Mouse (Mus musculus): ENCODE data around the gene Gale.
"Not testable (repeated sequence)": the region's sequence is repeated elsewhere in the genome, so short reads cannot be mapped to it uniquely, and the experiment has no call there.

The Gale gene

DNA sequence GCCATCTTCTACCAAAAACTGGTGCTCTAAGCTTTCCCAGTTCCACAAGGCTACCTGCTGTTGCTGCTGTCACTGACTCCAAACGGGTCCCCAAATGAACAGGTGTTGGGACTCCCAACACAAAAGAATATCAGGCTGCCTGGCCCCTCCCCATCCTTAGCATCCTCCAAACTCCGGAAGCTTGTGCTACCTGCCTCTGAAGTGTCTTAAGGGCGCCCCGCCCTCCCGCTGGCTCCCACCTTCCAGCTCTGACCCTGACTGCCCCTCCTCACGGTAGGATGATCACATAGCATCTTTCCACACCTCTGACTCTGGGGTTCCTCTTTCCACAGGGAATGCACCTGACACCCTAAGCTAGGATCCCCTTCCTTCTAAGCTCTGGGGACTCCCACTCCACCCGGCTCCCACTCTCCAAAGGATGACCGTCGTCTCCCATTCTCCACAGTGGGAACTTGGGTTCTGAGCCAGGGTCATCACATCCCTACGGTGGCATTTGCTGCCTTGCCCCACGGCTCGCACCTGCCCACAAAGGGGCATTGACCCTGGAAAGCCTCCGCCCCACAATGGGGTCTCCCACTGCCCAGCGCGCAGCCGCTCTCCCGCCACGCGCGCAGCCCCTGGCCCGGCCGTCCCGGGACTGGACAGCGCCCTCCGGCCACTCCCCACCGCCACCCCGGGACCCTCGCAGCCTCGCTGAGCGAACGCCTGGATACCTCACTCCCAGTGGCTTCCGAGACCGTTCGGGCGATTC, 8.5 kb downstream of the Gale start:
- DNase-seq: peak; percentile 66

GRCm38 (mm10) chr4:135972556-135972906, 9.0 kb downstream of the Gale start, which contains the start of gene Lypla2:
Gene Lypla2, minus strand, starts transcription at chr4:135972626.
- peak; percentile 82 for DNase-seq

DNA sequence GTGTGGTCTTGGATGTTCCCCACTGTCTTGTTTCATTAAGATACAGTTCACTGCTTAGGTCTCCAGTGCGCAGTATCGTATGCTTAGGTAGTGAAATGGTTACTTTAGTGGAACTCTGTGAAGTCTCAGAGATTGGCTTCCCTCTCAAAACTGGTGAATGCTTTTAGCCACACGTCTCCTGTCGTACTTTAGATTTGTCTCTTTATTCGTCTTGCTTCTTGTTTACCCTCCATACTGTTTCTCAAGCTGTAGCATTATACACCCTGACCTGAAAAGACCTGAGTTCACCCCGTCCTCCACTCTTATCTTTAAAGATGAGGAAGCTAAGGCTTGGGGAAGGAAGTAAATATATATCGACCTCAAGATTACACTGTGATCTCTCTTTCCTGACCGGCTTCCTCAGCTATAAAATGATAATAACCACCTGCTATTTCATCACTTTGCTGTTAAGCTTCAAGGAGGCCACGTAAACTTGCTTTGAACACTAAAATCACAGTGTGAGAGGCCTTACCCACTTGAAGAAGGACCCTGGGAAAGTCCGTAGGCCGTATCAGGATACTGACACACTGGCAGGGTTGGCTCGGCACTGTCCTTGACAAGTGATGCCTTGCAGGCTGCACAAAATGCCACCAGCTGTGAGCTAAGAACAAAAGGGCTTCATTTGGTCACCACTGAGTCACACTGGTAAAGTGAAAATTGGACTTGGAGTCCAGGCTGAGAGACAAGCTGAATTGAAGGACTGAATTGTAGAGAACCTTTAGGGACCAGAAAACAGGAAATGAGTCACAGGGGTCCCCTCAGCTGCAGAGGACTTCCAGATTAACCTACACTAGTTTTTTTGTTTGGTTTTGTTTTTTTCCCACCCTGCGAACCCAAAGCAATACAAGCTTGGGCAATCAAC, 9.6 kb downstream of the Gale start:
- no peak for DNase-seq

DNA sequence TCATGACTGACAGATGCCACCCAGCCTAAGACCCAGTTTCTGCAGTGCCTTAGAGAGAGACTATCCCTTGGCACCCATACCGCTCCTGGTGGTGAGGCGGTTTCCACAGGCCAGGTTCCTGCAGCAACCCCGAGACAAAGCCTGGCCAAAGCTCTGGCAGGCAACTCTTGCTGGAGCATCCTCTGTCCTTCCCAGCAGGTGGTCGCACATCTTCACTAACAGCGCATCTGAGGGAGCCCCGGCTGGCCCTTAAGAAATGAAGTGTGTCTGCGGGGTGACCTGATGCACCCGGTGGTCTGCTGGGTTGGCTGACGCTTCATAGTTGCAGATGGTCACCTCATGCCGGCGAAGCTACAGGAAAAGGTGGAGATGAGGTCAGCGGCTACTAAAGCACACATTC, 12.6 kb downstream of the Gale start:
- DNase-seq: no peak

DNA sequence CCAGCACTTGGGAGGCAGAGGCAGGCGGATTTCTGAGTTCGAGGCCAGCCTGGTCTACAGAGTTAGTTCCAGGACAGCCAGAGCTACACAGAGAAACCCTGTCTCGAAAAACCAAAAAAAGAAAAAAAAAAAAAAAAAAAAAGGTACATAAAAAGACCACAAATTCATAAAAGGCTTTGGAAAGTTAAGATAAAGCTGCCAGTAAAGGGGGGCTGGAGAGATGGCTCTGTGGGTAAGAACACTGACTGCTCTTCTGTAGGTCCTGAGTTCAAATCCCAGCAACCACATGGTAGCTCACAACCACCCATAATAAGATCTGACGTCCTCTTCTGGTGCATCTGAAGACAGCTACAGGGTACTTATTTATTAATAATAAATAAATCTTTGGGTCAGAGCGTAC, 16.7 kb downstream of the Gale start:
- DNase-seq: not testable (repeated sequence)

GRCm38 (mm10) chr4:135981524-135982063, 18.1 kb downstream of the Gale start:
- DNase-seq: no peak

DNA sequence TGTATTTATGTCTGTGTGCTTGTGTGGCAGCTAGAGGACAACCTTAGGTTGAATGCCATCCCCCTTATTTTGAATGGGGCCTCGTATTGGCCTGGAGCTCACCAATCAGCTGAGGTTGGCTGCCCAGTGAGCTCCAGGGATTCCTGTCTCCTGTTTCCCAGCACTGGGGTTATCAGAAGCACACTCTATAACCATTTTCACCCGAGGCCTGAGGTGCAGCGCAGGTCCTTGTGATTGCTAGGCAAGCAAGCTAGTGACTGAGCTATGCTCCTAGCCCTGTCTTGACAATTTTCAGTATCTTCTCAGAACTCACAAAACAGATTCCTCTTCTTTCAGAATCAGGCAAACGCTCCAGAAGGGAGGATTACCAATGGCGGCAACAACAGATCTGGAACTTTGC, 21.0 kb downstream of the Gale start:
- DNase-seq: no peak

- DNase-seq: no peak
These were observed 21.7 kb downstream of the Gale start for GRCm38 (mm10) chr4:135985193-135985592.

- no peak for DNase-seq
These were observed 22.2 kb downstream of the Gale start for GRCm38 (mm10) chr4:135985769-135986168.

DNA sequence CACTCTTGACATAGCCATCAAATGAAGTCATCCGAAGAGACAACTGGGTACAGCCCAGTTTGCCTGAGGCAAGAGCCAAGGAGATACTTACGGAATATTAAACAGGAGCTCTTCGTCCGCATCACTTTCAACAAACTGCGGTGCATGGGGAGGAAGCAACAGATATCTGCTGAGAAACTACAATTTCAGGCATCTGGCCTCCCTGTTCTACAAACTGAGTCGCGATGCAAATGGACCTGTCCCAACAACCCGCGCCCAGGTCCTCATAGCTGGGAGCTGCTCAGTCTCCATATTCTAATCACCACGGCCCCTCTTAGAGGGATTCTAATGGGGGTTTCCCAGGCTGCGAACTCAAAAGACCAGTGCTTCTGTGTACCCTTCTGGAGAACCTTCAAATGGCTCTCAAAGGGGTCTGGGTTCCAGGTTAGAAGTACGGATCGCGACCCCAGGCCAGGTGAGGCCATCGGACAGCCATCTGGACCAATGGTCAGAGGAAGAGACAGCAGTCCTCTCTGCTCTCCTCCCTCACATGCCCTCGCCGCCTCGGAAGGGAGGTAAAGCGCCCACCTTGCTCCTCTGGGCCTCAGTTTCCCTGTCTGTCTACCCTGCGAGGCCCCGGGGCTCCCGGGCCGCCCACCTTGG, 22.9 kb downstream of the Gale start:
- DNase-seq: peak; percentile 26

DNA sequence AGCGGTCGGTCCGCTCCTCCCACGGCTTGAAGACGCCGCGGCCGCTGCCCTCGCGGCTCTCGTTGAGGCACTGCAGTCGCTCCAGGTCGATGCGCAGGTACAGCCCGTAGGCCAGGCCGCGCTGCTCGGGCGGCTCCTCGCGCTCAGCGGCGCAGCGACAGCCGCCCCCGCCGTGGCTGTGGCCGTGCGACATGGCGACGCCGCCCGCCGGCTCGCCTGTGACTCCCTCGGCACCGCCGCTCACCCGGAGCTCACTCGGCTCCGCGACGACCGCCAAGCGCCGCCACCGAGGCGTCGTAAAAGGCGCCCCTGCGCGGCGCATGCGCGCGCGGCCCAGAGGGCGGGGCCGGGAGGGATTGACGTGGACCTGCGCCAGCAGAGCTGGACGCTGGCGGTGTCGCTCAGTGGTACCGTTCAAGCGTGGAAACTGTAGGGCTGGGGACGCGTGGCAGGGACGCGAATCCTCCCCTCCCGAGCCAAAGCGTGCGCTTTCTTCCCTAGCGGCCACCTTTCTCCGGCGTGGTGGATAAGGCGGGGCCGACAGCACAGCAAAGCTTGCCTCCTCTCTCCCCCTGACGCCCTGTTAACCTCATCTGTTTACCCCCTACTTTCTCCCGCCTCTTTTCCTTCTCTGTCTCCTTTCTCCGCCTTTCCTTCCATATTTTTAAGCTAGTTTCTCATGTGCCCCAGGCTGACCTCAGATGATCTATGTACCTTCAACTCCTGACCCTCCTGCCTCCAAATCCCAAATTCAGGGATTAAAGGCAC, 23.6 kb downstream of the Gale start, which contains the start of gene Pithd1:
Gene Pithd1 (minus strand): TSS at position 322 of the 768 bp plus-strand sequence.
- DNase-seq: peak; percentile 95

GRCm38 (mm10) chr4:135987714-135988113, 24.2 kb downstream of the Gale start:
- DNase-seq: no peak

- DNase-seq: no peak
These were observed 30.4 kb downstream of the Gale start for GRCm38 (mm10) chr4:135993941-135994340.

GRCm38 (mm10) chr4:135995118-135995517, 31.6 kb downstream of the Gale start:
- DNase-seq: no peak

GRCm38 (mm10) chr4:136004107-136004675, 40.7 kb downstream of the Gale start:
- no peak for DNase-seq

GRCm38 (mm10) chr4:136004921-136005320, 41.4 kb downstream of the Gale start:
- DNase-seq: no peak

DNA sequence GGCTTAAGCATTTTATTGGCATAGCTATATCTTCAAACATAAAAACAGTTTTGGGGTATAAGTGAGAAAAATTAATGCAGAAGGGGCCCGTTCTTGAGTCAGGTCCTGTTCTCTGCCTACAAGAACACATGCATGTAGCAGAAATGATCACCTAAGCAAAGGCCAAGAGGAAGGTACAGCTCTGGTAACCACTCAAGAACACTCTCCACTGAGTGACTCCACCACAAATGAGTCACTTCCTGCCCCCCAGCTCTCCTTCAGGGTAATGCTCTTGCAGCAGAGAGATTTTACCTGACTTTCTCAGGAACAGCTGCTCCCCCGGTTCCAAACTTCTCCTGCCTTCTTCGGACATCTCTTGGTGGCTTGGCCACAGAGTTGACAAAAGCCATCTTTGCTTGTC, 43.3 kb downstream of the Gale start:
- no peak for DNase-seq

GRCm38 (mm10) chr4:136008782-136009447, 45.4 kb downstream of the Gale start:
- no peak for DNase-seq

GRCm38 (mm10) chr4:136010586-136010985, 47.1 kb downstream of the Gale start:
- DNase-seq: no peak

- DNase-seq: no peak
These were observed 52.6 kb downstream of the Gale start for GRCm38 (mm10) chr4:136016059-136016602.

All from thymus, postnatal 4 days (tissue).